Mouse (Mus musculus): ENCODE results near the gene Rgs6. TPM values are rescaled to one million over a fixed set of nuclear protein-coding genes. Genes with fewer than 3 reads are reported as not detected.

The Rgs6 gene
- polyA plus RNA-seq, 2 experiments from 2014 or later, result 0.28 TPM; not detected in 1

DNA sequence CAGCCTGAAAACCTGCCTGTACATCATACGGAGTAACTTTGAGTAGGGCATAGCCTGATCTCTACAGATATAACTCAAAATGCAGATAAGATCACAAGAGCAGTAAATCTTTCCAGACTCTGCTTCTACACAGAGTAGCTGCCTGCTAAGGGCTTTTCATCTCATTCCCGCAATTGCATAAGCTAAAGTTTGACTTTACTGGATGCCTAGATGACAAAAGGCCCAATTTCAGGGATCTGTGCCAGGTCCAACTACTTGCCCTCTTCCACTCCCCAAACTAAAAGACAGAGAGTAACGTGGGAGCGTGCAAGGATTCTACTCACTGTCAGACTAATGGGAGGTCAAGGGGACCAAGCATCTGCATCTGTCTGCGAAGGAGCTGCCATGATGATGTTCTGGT lies 292.6 kb downstream of the Rgs6 start:
- no peak for ATAC-seq

DNA sequence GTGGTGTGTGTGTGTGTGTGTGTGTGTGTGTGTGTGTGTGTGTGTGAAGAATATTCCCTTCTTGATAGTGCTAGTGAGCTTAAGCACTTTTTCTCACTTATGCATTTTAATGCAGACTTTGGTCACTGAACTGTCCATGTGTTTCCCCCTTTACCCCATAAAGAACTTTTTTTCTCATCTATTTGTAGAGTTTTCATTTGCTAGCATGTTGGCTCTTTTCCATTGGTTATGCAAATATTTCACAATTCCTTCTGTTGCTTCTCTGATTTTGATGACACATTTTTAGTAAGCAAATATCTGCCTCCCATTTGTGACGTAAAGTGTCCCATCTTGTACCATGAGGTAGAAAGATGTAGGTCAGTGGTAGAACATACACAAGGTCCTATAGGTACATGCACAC lies 295.0 kb downstream of the Rgs6 start:
- ATAC-seq, result no peak

DNA sequence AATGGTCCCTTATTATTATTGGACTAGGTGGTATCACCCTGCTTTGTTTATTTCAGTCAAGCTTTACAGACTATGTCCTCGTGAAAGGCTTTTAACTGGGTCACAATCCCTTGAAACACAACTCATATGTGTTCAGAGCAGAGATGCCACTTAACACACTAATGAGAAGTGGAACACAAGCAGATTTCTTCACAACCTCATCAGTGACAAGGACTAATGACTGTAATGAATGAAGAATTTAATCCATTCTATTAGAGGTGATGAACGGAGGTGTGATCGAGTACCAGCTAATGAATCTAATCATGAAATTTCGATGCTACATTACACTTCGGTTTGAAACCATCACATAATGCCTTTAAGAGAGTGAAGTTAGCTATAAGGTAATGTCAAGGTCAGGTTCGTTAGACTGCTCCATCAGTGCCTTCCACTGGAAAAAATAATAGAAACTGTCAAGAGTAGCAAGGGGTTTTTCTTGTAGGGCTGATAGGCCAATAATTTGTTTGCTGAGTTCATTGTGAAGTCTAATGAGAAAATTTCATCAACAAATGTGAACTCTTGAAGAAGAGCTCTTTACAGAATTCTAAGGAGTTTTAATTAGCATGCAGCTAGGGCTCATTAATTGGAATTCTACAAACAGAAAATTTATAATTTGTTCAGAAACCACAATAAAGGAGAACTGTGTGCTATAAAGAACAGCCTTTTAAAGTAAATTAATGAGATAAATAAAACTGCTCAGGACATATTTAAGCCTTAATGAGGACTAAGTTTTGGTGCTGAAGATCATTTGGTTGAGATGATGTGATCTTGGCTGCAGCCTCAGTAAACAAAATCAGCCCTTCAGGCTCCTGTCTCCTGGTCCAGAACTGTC lies 307.1 kb downstream of the Rgs6 start:
- ATAC-seq, result no peak

DNA sequence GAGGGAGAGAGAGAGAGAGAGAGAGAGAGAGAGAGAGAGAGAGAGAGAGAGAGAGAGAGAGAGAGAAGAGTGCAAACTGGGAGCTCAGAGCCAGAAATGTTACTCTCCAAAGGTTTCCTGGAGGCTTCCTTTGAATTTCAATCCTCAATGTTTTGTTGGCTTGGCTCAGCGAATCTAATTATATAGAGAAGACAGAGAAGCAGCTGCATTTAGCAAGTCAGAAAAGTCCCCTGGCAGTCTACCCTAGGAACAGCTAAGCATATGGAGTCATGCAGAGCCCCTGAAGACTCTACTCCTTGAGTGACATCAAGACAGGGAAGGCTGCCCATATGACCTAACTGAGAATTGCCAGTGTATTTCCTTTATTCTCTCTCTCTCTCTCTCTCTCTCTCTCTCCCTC lies 317.7 kb downstream of the Rgs6 start:
- ATAC-seq, result no peak

DNA sequence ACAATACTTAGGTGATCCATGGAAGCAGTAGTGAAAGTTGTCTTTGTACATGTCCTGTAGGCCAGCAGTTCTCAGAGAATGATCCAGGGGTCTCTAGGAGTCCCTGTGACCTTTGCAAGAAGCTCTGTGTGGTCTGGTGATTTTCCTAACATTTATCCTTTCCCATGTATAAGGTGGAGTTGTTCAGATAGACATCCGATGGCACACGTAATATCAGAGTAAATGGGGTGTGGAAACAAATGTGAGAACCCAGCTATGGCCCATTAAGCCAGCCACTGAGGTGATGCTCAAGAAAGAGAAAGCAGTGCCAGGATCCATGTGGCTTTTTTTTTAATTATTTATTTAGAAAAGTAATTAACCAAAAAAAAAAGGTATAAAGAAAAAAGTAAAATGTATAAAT lies 322.8 kb downstream of the Rgs6 start:
- no peak for ATAC-seq

DNA sequence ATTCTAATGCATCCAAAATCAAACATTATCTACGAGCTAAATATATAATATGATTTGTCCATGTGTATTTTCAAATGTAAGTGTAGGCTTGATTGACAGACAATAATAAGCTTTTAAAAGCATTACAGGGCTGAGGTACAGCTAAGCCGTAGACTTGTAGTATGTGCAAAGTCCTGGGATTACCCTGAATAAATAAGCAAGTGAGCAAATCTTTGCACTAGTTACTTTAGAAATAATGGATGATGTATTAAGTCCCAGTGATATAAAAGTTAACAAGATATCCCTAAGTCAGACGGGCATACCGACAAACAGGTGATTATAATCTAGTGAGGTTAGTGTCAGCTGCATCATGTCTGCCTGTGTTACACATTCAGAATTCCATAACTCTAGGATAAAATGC lies 326.0 kb downstream of the Rgs6 start:
- no peak for ATAC-seq

DNA sequence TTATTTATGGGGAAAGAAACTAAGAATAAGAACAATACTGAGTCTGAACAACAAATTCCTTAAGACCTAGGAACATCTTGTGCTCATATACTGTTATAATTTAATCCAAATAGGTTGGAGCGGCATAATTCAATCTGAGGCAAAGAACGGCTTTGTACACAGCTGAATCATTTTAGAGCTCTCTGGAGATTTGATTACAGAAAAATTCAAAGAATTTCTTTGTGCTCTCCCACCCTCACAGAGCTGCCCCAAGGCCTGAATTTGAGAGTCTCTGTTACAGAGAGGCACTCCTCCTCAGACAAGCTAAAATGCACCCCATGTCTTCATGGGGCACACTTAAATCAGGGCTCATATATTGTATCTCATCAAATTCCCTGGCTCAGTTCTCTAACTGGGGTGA lies 332.1 kb downstream of the Rgs6 start:
- ATAC-seq, result no peak

DNA sequence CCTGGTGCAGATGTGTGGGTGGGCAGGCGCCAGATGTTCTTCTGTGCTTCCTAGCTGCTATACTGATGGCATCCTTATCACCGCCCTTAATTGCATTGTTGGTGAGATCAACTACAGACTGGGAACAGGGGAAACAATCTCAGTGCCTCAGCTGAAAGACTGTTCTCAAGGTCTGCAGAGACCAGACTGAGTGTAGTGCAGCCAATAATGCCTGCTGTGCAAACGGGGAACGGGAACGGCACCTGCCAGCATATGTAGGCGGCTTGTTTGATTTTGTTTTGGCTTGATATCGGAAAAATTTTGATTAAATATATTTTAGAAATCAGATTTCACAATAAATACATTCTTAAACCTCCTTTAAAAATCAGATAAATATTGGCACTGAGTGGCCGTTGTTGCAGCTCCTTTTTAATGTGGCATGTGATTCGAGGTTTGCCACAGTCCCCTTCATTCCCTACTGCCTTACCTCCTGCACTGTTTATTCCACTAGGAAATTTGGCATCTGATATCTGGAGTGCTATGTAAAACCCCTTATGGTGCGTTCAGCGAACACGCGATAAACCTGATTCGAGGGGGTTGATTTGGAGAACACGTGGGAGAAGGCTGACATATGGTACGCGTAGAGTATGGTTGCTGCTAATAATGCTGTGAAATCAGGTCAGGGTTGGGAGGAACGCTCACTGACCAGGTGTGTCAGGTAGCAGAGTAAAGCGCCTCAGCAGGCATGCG lies 333.4 kb downstream of the Rgs6 start:
- no peak for ATAC-seq

DNA sequence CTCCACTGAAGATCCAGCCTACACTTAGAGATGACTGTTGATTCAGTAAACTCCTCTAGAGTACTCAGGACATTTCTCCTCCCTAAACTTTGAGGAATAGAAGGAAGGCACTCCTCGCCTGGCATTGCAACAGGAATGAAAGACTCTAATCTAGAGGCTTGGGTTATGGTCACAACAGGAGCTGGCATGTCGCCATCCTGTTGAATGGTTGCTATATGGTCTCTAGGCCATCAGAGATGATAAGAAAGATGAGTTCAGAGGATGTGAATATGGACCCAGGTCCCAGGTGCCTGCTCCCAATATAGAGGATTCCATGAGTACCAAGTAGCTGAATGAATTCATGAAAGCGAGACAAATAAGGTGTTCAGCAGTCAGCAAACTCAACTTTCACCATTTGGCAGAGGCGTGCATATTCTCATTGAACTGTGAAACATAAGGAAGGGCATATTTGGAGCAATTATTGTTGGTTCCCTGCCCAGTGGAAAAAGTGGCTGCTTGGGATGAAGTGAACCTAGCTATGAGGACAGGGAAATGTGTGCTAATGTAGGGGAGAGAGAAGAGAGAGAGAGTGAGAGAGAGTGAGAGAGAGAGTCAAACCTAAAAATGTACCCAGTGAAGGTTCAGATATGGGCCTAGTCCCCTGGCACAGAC lies 334.9 kb downstream of the Rgs6 start:
- ATAC-seq, result no peak

DNA sequence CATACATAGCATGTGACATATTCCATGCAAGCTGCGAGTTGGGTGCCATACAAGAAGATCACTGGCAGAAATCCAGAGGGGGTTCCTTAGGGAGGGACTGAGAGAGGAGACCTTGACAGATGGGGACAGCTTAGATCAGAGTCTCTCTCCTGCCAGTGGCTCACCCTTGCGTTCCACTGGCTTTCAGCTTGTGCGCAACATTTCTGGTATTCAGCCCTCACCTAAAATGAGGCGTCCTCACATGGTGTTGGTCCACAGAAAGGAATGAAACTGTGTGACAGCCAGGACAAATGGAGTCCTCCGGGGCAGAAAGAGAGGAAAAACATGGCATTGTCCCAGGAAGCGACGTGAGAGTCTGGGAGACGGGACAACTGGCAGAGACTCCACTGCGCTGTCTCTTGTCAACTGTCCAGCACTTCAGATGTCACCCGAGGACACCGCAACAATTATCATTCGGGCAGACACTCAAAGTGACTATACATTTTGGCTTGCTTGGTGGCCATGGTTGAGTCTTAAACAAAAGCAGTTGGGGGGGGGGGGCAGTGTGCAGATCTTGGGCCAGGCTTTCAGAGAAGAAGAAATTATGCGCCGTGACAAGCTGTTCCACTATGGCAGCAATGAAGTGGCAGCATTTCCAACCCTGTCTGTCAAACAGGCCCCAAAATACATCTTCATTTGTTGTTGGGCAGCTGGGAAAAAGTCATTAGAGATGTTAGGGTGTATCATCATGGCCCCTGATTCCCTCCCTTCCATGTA lies 344.8 kb downstream of the Rgs6 start:
- no peak for ATAC-seq

DNA sequence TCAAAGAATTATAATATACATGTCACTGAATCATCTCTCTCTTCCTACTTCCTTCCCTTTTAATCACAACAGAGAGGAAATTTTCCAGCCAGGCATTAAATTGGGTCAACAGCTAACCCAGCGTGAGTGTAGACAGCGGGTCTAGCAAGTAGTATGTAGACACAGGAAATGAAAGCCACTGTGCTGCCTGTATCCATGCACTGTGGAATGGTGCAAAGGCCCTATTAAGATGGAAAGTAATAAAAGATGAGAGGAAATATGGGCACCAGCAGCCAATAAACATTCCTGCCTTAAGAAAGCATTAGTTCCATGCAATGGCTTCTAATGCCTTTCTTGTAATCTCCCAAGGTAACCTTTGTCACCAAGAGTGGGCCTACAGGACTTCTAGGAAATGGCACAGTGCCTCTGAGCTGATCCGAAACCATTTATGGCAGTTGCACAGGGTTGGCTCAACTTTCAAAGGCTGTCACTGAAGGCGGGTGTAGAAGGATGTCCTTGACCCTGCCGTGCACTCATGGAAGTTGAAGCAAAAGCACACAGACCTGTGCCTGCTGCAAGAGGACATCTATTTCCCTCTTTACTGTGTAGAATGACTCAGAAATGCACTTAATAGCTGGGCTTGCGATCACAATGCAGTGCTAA lies 347.1 kb downstream of the Rgs6 start:
- no peak for ATAC-seq

DNA sequence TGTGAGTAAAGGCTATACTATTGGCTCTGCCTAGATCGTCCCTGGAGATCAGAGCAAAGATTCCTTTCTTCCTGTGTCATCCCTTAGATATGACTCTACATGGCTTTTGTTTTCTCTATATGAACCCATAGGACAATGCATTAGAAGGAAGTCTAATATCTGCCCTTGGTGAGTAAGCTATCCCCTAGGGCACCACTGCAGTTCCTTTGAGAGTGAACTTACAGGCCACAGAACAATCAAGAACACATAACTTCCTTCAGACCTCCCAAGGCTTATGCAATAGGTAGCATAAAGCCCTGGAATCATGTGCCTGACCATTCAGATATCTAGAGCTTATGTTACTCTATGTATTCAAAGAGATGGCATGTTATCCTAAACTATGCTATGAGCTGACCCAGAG lies 347.7 kb downstream of the Rgs6 start:
- no peak for ATAC-seq

DNA sequence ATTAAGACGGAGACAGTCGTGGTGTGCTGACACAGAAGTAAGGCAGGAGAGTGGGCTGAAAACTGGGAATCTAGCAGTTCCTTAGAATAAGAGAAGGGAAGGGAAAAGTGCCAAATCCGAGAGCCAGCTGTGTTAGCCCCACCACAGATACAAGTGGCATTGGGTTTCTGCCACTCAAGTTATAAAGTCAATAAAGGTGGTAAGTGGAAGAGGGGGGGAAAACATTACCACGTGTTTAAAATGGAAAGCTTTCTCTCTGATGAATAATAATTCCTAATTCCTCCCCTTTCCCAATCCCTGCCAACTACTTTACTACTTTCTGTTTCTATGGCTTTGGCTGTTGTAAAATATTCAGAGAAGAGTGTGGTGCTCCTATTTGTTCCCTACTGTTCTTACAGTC lies 352.4 kb downstream of the Rgs6 start:
- ATAC-seq, result no peak

DNA sequence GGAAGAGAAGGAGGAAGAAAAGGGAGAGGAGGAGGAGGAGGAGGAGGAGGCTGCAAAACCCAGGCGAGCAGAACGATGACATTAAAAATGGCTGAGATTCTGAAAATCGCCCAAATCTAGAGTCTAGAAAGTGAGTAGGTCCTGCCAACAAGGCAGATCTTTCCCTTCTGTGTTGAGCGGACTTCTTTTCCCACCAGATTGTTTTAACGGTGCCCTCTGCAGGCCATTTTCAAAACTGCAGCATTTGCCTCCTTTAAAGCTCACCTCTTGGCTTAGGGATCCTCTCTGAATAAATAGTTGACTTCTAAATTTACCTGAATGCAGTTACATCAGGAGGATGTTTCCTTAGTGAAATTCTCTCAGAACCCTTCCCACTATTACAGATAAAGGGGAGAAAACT lies 358.4 kb downstream of the Rgs6 start:
- ATAC-seq, result no peak

DNA sequence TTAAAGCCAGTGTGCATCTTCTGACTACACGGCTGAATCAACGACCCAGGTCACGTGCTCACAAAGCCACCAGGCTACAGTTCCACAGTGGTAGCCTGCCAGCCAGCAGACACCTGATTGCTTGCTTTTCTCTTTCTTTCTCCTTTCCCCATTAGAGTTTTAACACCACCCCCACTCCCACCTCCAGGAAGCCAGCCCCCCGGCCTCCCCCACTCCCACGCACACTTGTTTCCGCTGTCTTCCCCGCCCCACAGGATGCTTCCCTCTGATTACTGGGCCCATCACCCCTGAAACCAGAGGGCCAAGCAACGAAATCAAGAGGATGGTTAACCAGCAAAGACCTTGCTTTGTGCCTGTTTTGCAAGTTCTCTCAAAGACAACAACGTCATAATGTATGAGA lies 373.0 kb downstream of the Rgs6 start:
- ATAC-seq, result peak; percentile 41

DNA sequence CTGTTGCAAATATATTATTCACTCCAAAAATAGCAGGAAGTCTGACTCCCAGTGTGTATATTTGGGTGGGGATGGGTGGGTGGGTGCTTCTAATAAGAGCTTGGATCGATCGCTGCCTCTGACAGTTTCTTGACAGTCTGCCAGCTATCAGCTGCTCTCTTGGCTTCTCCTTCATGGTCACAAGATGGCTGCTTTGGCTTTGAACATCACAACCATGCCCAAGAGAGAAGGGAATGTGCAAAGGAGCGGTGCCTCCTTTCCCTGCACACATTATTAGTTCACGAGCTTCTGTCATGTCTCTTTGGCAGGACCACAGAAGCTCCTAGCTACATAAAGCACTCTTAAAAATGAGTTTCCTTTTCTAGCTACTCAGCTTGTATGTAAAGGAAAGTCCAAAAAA lies 373.8 kb downstream of the Rgs6 start:
- ATAC-seq, result no peak

DNA sequence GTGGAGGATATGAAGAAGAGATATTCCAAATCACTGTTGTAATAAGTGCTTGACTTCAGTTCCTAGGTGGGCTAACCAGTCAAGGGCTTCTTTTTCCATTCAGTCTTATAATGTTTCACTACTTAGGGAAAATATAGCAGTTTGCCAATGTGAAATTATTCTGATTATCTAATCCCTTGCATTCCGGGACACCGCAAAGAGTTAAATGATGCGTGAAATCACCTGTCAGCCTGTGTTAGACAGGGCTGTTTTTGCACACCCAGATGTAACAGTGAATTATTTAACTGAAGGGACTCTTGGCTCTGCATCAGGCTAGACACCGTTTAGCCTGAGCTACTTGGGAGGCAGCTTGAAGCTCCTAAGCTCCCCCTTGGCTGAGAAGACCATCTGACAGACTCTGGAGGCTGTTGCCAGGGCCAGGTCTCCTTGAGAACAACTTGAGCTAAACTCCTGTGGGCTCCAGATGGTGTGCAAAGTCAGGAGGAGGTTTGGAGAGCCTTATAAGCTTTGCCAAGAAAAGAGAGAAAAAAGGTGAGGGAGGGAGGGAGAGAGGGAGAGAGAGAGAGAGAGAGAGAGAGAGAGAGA lies 382.5 kb downstream of the Rgs6 start:
- ATAC-seq, result no peak

DNA sequence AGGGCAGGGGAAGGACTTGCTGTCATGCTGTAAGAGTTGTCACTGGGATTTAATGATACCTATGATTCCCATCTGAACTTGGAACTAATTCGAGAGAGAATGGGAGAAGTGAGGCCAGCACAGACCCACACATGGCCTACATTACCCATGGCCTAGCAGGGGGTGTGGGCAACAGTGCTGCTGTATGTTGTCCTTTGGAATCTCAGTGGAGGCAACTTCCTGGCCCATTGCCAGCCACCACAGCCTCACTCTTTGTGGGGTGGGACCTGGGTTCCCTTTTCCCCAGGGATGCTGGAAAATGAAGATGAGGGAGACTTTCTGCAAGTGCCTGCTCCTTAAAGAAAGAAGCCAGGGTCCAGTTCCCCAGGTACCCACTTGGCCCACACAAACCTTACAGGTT lies 383.1 kb downstream of the Rgs6 start:
- no peak for ATAC-seq

DNA sequence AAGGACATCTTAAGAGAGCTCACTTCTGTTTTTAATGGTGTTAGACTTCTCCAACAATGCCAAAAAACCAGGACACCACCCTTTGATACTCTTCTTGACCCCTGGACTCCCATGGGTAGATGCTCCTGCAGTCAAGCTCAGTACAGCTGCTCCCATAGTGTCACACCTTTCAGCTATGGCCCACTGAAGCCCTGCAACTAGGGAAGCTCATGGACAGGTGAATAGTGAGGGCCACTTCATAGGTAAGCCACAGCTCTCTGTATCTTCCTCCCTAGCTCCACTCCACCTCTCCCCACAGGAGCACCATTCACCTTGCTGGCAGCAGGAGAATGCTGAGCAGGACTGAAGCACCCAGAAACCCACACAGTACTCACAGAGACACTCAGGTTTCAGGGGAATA lies 384.6 kb downstream of the Rgs6 start:
- no peak for ATAC-seq

DNA sequence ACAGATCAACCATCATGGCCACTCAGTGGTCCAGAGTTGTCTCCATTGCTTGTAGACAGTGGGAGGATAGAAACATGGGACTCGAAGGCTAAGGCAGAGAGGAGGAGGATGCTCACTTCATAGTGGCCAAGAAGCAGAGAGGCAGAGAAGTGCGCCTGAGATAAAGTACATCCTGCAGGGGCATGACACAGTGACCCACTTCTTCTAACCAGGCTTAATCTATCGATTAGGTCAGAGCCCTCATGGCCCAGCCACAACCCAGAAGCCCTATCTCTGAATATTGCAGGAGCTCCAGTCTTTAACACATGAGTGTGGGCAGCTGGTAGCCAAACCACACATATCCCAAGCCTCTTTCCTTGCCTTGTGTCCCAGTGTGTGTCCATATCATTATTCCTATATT lies 385.7 kb downstream of the Rgs6 start:
- no peak for ATAC-seq

DNA sequence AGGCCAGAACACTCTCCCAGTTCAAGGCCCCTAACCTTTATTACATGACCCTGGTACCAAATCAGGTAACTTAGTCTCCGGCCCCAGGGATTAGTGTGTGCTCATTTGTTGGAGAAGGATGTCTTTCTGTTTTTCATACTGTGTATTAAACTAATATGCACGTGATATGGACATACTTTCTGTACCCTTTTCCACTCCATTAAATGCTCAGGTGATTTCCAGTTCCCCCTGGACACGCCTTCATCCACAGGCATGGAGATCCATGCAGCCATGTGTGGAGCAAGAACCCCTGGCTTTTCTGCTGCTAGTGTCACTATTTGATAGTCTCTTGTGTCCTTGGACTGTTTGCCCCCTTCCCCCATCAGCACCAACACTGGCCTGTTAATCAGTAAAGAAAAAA lies 390.2 kb downstream of the Rgs6 start:
- ATAC-seq, result no peak

DNA sequence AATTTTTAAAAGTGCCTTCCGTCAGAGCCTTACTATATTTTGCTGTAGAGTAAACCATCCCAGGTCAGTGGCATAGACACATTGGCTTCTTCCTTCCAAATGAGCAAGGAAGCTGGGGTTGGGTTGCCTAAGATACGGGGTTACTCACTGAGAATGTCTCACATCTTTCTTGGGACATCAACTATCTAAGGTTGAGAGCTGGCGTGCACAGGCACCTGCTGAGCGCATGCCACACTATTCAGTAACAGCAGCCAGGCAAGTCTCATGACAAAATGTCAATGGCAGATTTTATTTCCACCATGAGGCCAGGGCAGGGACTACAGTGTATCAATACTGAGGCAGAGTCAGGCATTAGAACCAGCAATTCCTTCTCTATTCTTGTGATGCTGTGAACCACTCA lies 394.6 kb downstream of the Rgs6 start:
- no peak for ATAC-seq
